Mouse (Mus musculus) lung, embryonic 14.5 days (tissue): ENCODE measurements around the gene Dgkd. TPM values are rescaled to one million over a fixed set of nuclear protein-coding genes. Genes with fewer than 3 reads are reported as not detected.
A peak's percentile ranks its signal among the peaks of the same experiment; 100 is the strongest.

Experiments
- ATAC-seq: fragments of 200-750 bp; cut with Nextera tagmentation; 2 replicates; pipeline ENCODE4 v1.8.0; 2017; ENCODE audit warnings: mild to moderate bottlenecking, moderate TSS enrichment, moderate library complexity; ENCODE audit not compliant: insufficient read depth
- DNase-seq: peaks from one replicate; pipeline ENCODE4 v3.0.0-alpha.2; 2015
- H3K27ac ChIP-seq: fragments of 300-500 bp; sonication (generic); 2 replicates; pipeline ENCODE4 v1.5.1; 2014; ENCODE audit warnings: low read depth, mild to moderate bottlenecking, moderate library complexity
- H3K27me3 ChIP-seq: fragments of 300-500 bp; sonication (generic); 2 replicates; pipeline ENCODE4 v1.6.1; 2014; ENCODE audit warnings: low read length, control low read depth; ENCODE audit not compliant: insufficient read depth
- H3K36me3 ChIP-seq: fragments of 300-500 bp; sonication (generic); 2 replicates; pipeline ENCODE4 v1.6.1; 2014; ENCODE audit warnings: control low read depth; ENCODE audit not compliant: insufficient read depth
- H3K4me1 ChIP-seq: fragments of 300-500 bp; sonication (generic); 2 replicates; pipeline ENCODE4 v1.6.1; 2014; ENCODE audit warnings: antibody characterized with exemption, control low read depth; ENCODE audit not compliant: insufficient read depth
- H3K4me2 ChIP-seq: fragments of 300-500 bp; sonication (generic); 2 replicates; pipeline ENCODE4 v1.6.1; 2014; ENCODE audit warnings: mild to moderate bottlenecking
- H3K4me3 ChIP-seq: fragments of 300-500 bp; sonication (generic); 2 replicates; pipeline ENCODE4 v1.5.1; 2014; ENCODE audit warnings: low read depth, low read length
- H3K9ac ChIP-seq: fragments of 300-500 bp; sonication (generic); 2 replicates; pipeline ENCODE4 v1.6.1; 2014
- H3K9me3 ChIP-seq: fragments of 300-500 bp; sonication (generic); 2 replicates; pipeline ENCODE4 v1.6.1; 2016; ENCODE audit warnings: low read depth, low read length, control low read depth
- CTCF ChIP-seq: IDR thresholded peaks from 2 replicates; pipeline ENCODE4 v1.5.1; 2016; ENCODE audit warnings: antibody characterized with exemption, low read depth
- WGBS: fragments of 180-500 bp; shearing (Covaris S2); extraction: QIAGEN DNeasy Blood & Tissue Kit; methylation state at CpG from one replicate; pipeline ENCODE4 v1.1.7; 2014; 5-methylcytosine and 5-hydroxymethylcytosine counted together
- polyA plus RNA-seq: library from polyadenylated mRNA; unstranded; fragments of >200 nt; fragmentation: Nextera tagmentation; extraction: Ambion mirVana; gene quantifications from 2 replicates; pipeline ENCODE4 v1.2.1, GENCODE M21; 2014

The Dgkd gene
- polyA plus RNA-seq, 1 experiment from 2014 or later, result 36.1 TPM

GRCm38 (mm10) chr1:87829621-87830211, 23.4 kb upstream of the Dgkd start:
- 49% methylated on average over 6 of the region's 6 CpGs for WGBS
- no peak for TF ChIP-seq CTCF

GRCm38 (mm10) chr1:87836453-87836852, 16.6 kb upstream of the Dgkd start:
- 62% methylated on average over 1 of the region's 1 CpGs for WGBS
- H3K27ac ChIP-seq, result no peak overlapping the region
- no peak for DNase-seq

More at GRCm38 (mm10) chr1:87829621-87830211, 23.4 kb upstream of the Dgkd start:
- DNase-seq (peak; percentile 54), ATAC-seq (peak; percentile 60)
- H3K4me1 ChIP-seq, result no peaks in the 10 kb centered on the region
- no peak overlapping the region for H3K9ac ChIP-seq
- H3K27me3 ChIP-seq, result no peaks in the 10 kb centered on the region
- no peak overlapping the region for H3K4me3 ChIP-seq
- no peaks in the 10 kb centered on the region for H3K9me3 ChIP-seq
- no peak overlapping the region for H3K4me2 ChIP-seq
- no peak overlapping the region for H3K27ac ChIP-seq
- H3K36me3 ChIP-seq, result no peaks in the 10 kb centered on the region

GRCm38 (mm10) chr1:87837018-87837417, 16.1 kb upstream of the Dgkd start:
- Histone ChIP-seq H3K4me3 (no peak overlapping the region), H3K27ac (no peak overlapping the region), H3K9me3 (no peaks in the 10 kb centered on the region), H3K36me3 (no peaks in the 10 kb centered on the region), H3K4me2 (no peak overlapping the region), H3K9ac (no peak overlapping the region), H3K4me1 (no peaks in the 10 kb centered on the region), H3K27me3 (no peaks in the 10 kb centered on the region)
- TF ChIP-seq CTCF, result no peak
- DNase-seq (no peak), ATAC-seq (no peak)
- WGBS, result 42% methylated on average over 5 of the region's 5 CpGs

More at GRCm38 (mm10) chr1:87836453-87836852, 16.6 kb upstream of the Dgkd start:
- H3K4me2 ChIP-seq, result no peak overlapping the region
- H3K27me3 ChIP-seq, result no peaks in the 10 kb centered on the region
- no peak overlapping the region for H3K4me3 ChIP-seq
- no peak for ATAC-seq
- H3K9me3 ChIP-seq, result no peaks in the 10 kb centered on the region
- H3K36me3 ChIP-seq, result no peaks in the 10 kb centered on the region
- H3K4me1 ChIP-seq, result no peaks in the 10 kb centered on the region
- no peak overlapping the region for H3K9ac ChIP-seq
- TF ChIP-seq CTCF, result no peak

GRCm38 (mm10) chr1:87840411-87841208, 12.5 kb upstream of the Dgkd start:
- H3K4me3 ChIP-seq, result no peak overlapping the region
- H3K9me3 ChIP-seq, result no peaks in the 10 kb centered on the region
- H3K4me1 ChIP-seq, result no peaks in the 10 kb centered on the region
- 50% methylated on average over 11 of the region's 11 CpGs for WGBS
- no peak for TF ChIP-seq CTCF
- no peak for DNase-seq
- no peak for ATAC-seq
- no peak overlapping the region for H3K4me2 ChIP-seq
- no peak overlapping the region for H3K27ac ChIP-seq
- no peaks in the 10 kb centered on the region for H3K36me3 ChIP-seq
- H3K9ac ChIP-seq, result no peak overlapping the region
- no peaks in the 10 kb centered on the region for H3K27me3 ChIP-seq

- WGBS, result 25% methylated on average over 2 of the region's 2 CpGs
- ATAC-seq (peak; percentile 68), DNase-seq (peak; percentile 51)
- Histone ChIP-seq H3K9ac (no peak overlapping the region), H3K4me2 (no peak overlapping the region), H3K27me3 (no peaks in the 10 kb centered on the region), H3K27ac (peak overlapping the region; percentile 42; the same call in 1 of the 2 replicates), H3K4me3 (no peak overlapping the region), H3K9me3 (no peaks in the 10 kb centered on the region), H3K36me3 (no peaks in the 10 kb centered on the region), H3K4me1 (peaks cover 4% of the 10 kb centered on the region; the same call in 1 of the 2 replicates)
- no peak for TF ChIP-seq CTCF
These were observed 6.1 kb upstream of the Dgkd start for GRCm38 (mm10) chr1:87846801-87847474.

- H3K27me3 ChIP-seq, result no peaks in the 10 kb centered on the region
- no peak for TF ChIP-seq CTCF
- no peak overlapping the region for H3K27ac ChIP-seq
- H3K9me3 ChIP-seq, result no peaks in the 10 kb centered on the region
- no peak for DNase-seq
- no peak overlapping the region for H3K4me2 ChIP-seq
- H3K9ac ChIP-seq, result no peak overlapping the region
- peaks cover 4% of the 10 kb centered on the region; the same call in 1 of the 2 replicates for H3K4me1 ChIP-seq
- ATAC-seq, result no peak
- H3K36me3 ChIP-seq, result no peaks in the 10 kb centered on the region
- WGBS, result 26% methylated on average over 4 of the region's 4 CpGs
- no peak overlapping the region for H3K4me3 ChIP-seq
These were observed 5.5 kb upstream of the Dgkd start for GRCm38 (mm10) chr1:87847475-87848168.
